Mouse (Mus musculus): Measurements from ENCODE around the gene Rgs9bp. TPM values are rescaled to one million over a fixed set of nuclear protein-coding genes. Genes with fewer than 3 reads are reported as not detected.
A peak's percentile ranks its signal among the peaks of the same experiment; 100 is the strongest.
"Not testable (repeated sequence)": the region's sequence is repeated elsewhere in the genome, so short reads cannot be mapped to it uniquely, and the experiment has no call there.

Gene Rgs9bp
- polyA plus RNA-seq, 1 experiment: 4.6 TPM

GRCm38 (mm10) chr7:35579849-35580248, 5.5 kb downstream of the Rgs9bp start:
- Histone ChIP-seq H3K9ac (ENCODE audit: low read depth, poor library complexity, severe bottlenecking) (no peak overlapping the region), H3K9me3 (replicated peaks; ENCODE audit: control insufficient read depth, insufficient read depth, low read length, poor library complexity, severe bottlenecking) (no peaks in the 10 kb centered on the region), H3K36me3 (ENCODE audit: control insufficient read depth, insufficient read depth, low read length, poor library complexity, severe bottlenecking) (no peaks in the 10 kb centered on the region), H3K27me3 (ENCODE audit: control insufficient read depth, insufficient read depth, low read length, poor library complexity, severe bottlenecking) (no peaks in the 10 kb centered on the region), H3K4me1 (ENCODE audit: control insufficient read depth, insufficient read depth, low read length) (no peaks in the 10 kb centered on the region), H3K4me3 (ENCODE audit: low read depth, low read length) (no peak overlapping the region), H3K27ac (ENCODE audit: insufficient read depth, low read length) (no peak overlapping the region)
- TF ChIP-seq CTCF (IDR thresholded peaks at IDR 0.05; ENCODE audit: low read depth, low read length): peak; percentile 88
- no peak for TF ChIP-seq POLR2A (IDR thresholded peaks at IDR 0.05; ENCODE audit: insufficient read depth, low read length)

GRCm38 (mm10) chr7:35570883-35571282, 14.5 kb downstream of the Rgs9bp start:
- not testable (repeated sequence) for H3K36me3 ChIP-seq (ENCODE audit: control insufficient read depth, insufficient read depth, low read length, poor library complexity, severe bottlenecking)
- H3K9me3 ChIP-seq (replicated peaks; ENCODE audit: control insufficient read depth, insufficient read depth, low read length, poor library complexity, severe bottlenecking): peaks cover 11% of the 10 kb centered on the region

GRCm38 (mm10) chr7:35569724-35570123, 15.7 kb downstream of the Rgs9bp start:
- peaks cover 11% of the 10 kb centered on the region for H3K9me3 ChIP-seq (replicated peaks; ENCODE audit: control insufficient read depth, insufficient read depth, low read length, poor library complexity, severe bottlenecking)
- not testable (repeated sequence) for H3K27ac ChIP-seq (ENCODE audit: insufficient read depth, low read length); H3K27me3 ChIP-seq (ENCODE audit: control insufficient read depth, insufficient read depth, low read length, poor library complexity, severe bottlenecking); H3K36me3 ChIP-seq (ENCODE audit: control insufficient read depth, insufficient read depth, low read length, poor library complexity, severe bottlenecking); H3K9ac ChIP-seq (ENCODE audit: low read depth, poor library complexity, severe bottlenecking); H3K4me1 ChIP-seq (ENCODE audit: control insufficient read depth, insufficient read depth, low read length); H3K4me3 ChIP-seq (ENCODE audit: low read depth, low read length)

More at GRCm38 (mm10) chr7:35570883-35571282, 14.5 kb downstream of the Rgs9bp start:
- H3K27ac ChIP-seq (ENCODE audit: insufficient read depth, low read length); H3K9ac ChIP-seq (ENCODE audit: low read depth, poor library complexity, severe bottlenecking); H3K4me1 ChIP-seq (ENCODE audit: control insufficient read depth, insufficient read depth, low read length); H3K27me3 ChIP-seq (ENCODE audit: control insufficient read depth, insufficient read depth, low read length, poor library complexity, severe bottlenecking); H3K4me3 ChIP-seq (ENCODE audit: low read depth, low read length): not testable (repeated sequence)

GRCm38 (mm10) chr7:35565965-35566364, 19.4 kb downstream of the Rgs9bp start:
- H3K27me3 ChIP-seq (ENCODE audit: control insufficient read depth, insufficient read depth, low read length, poor library complexity, severe bottlenecking); H3K27ac ChIP-seq (ENCODE audit: insufficient read depth, low read length): not testable (repeated sequence)

GRCm38 (mm10) chr7:35564872-35565271, 20.5 kb downstream of the Rgs9bp start:
- H3K9ac ChIP-seq (ENCODE audit: low read depth, poor library complexity, severe bottlenecking); H3K9me3 ChIP-seq (replicated peaks; ENCODE audit: control insufficient read depth, insufficient read depth, low read length, poor library complexity, severe bottlenecking); H3K27ac ChIP-seq (ENCODE audit: insufficient read depth, low read length); H3K4me3 ChIP-seq (ENCODE audit: low read depth, low read length); H3K36me3 ChIP-seq (ENCODE audit: control insufficient read depth, insufficient read depth, low read length, poor library complexity, severe bottlenecking); H3K4me1 ChIP-seq (ENCODE audit: control insufficient read depth, insufficient read depth, low read length); H3K27me3 ChIP-seq (ENCODE audit: control insufficient read depth, insufficient read depth, low read length, poor library complexity, severe bottlenecking): not testable (repeated sequence)

More at GRCm38 (mm10) chr7:35565965-35566364, 19.4 kb downstream of the Rgs9bp start:
- H3K9ac ChIP-seq (ENCODE audit: low read depth, poor library complexity, severe bottlenecking); H3K36me3 ChIP-seq (ENCODE audit: control insufficient read depth, insufficient read depth, low read length, poor library complexity, severe bottlenecking); H3K4me3 ChIP-seq (ENCODE audit: low read depth, low read length); H3K4me1 ChIP-seq (ENCODE audit: control insufficient read depth, insufficient read depth, low read length): not testable (repeated sequence)
- H3K9me3 ChIP-seq (replicated peaks; ENCODE audit: control insufficient read depth, insufficient read depth, low read length, poor library complexity, severe bottlenecking): peaks cover 11% of the 10 kb centered on the region

- Histone ChIP-seq H3K9ac (ENCODE audit: low read depth, poor library complexity, severe bottlenecking) (no peak overlapping the region), H3K27ac (ENCODE audit: insufficient read depth, low read length) (no peak overlapping the region), H3K4me1 (ENCODE audit: control insufficient read depth, insufficient read depth, low read length) (peaks cover 5% of the 10 kb centered on the region), H3K36me3 (ENCODE audit: control insufficient read depth, insufficient read depth, low read length, poor library complexity, severe bottlenecking) (no peaks in the 10 kb centered on the region), H3K9me3 (replicated peaks; ENCODE audit: control insufficient read depth, insufficient read depth, low read length, poor library complexity, severe bottlenecking) (peaks cover 5% of the 10 kb centered on the region; the same call in 1 of the 2 replicates), H3K27me3 (ENCODE audit: control insufficient read depth, insufficient read depth, low read length, poor library complexity, severe bottlenecking) (no peaks in the 10 kb centered on the region), H3K4me3 (ENCODE audit: low read depth, low read length) (no peak overlapping the region)
- TF ChIP-seq POLR2A (IDR thresholded peaks at IDR 0.05; ENCODE audit: insufficient read depth, low read length): no peak
- no peak for TF ChIP-seq EP300 (IDR thresholded peaks at IDR 0.05; ENCODE audit: insufficient read depth, low read depth, low read length)
- TF ChIP-seq CTCF (IDR thresholded peaks at IDR 0.05; ENCODE audit: low read depth, low read length): no peak
Measured at GRCm38 (mm10) chr7:35564067-35564865, 21.1 kb downstream of the Rgs9bp start.

GRCm38 (mm10) chr7:35563071-35563470, 22.3 kb downstream of the Rgs9bp start:
- no peaks in the 10 kb centered on the region for H3K36me3 ChIP-seq (ENCODE audit: control insufficient read depth, insufficient read depth, low read length, poor library complexity, severe bottlenecking)
- H3K4me1 ChIP-seq (ENCODE audit: control insufficient read depth, insufficient read depth, low read length): peaks cover 5% of the 10 kb centered on the region
- no peak overlapping the region for H3K9ac ChIP-seq (ENCODE audit: low read depth, poor library complexity, severe bottlenecking)
- no peaks in the 10 kb centered on the region for H3K9me3 ChIP-seq (replicated peaks; ENCODE audit: control insufficient read depth, insufficient read depth, low read length, poor library complexity, severe bottlenecking)
- H3K4me3 ChIP-seq (ENCODE audit: low read depth, low read length): no peak overlapping the region
- TF ChIP-seq POLR2A (IDR thresholded peaks at IDR 0.05; ENCODE audit: insufficient read depth, low read length): no peak
- TF ChIP-seq EP300 (IDR thresholded peaks at IDR 0.05; ENCODE audit: insufficient read depth, low read depth, low read length): no peak
- no peak for TF ChIP-seq CTCF (IDR thresholded peaks at IDR 0.05; ENCODE audit: low read depth, low read length)
- no peak overlapping the region for H3K27ac ChIP-seq (ENCODE audit: insufficient read depth, low read length)
- H3K27me3 ChIP-seq (ENCODE audit: control insufficient read depth, insufficient read depth, low read length, poor library complexity, severe bottlenecking): no peaks in the 10 kb centered on the region

Data from ES-Bruce4 (cell line).